Mouse (Mus musculus) forebrain, postnatal 0 days (tissue): ENCODE measurements around the gene Zyg11b. TPM values are rescaled to one million over a fixed set of nuclear protein-coding genes. Genes with fewer than 3 reads are reported as not detected.

ENCODE experiments used
- ATAC-seq: fragments of 200-750 bp; cut with Nextera tagmentation; 2 replicates; pipeline ENCODE4 v1.8.0; 2017; ENCODE audit warnings: mild to moderate bottlenecking, moderate library complexity
- DNase-seq: peaks from one replicate; pipeline ENCODE4 v3.0.0-alpha.2; 2015
- H3K27ac ChIP-seq: fragments of 300-500 bp; sonication (generic); 2 replicates; pipeline ENCODE4 v1.5.1; 2014; ENCODE audit warnings: low read depth, mild to moderate bottlenecking, antibody characterized with exemption, low read length, moderate library complexity, mixed read lengths
- H3K27me3 ChIP-seq: fragments of 300-500 bp; sonication (generic); 2 replicates; pipeline ENCODE4 v1.6.1; 2014; ENCODE audit warnings: mild to moderate bottlenecking, low read length, mixed read lengths; ENCODE audit not compliant: insufficient read depth
- H3K36me3 ChIP-seq: fragments of 300-500 bp; sonication (generic); 2 replicates; pipeline ENCODE4 v1.6.1; 2014; ENCODE audit warnings: mild to moderate bottlenecking, moderate library complexity; ENCODE audit not compliant: insufficient read depth
- H3K4me1 ChIP-seq: fragments of 300-500 bp; sonication (generic); 2 replicates; pipeline ENCODE4 v1.6.1; 2014; ENCODE audit warnings: antibody characterized with exemption; ENCODE audit not compliant: insufficient read depth
- H3K4me2 ChIP-seq: fragments of 300-500 bp; sonication (generic); 2 replicates; pipeline ENCODE4 v1.6.1; 2014; ENCODE audit warnings: low read depth, mild to moderate bottlenecking, moderate library complexity
- H3K4me3 ChIP-seq: fragments of 300-500 bp; sonication (generic); 2 replicates; pipeline ENCODE4 v1.5.1; 2014; ENCODE audit warnings: low read depth, low read length, mixed read lengths
- H3K9ac ChIP-seq: fragments of 300-500 bp; sonication (generic); 2 replicates; pipeline ENCODE4 v1.6.1; 2014; ENCODE audit warnings: mild to moderate bottlenecking
- H3K9me3 ChIP-seq: fragments of 300-500 bp; sonication (generic); 2 replicates; pipeline ENCODE4 v1.6.1; 2016; ENCODE audit warnings: low read length
- CTCF ChIP-seq: sonication (generic); IDR thresholded peaks from 2 replicates; pipeline ENCODE4 v1.5.1; 2016; ENCODE audit warnings: antibody characterized with exemption, control low read depth, low read depth
- WGBS: fragments of 180-500 bp; shearing (Covaris S2); extraction: QIAGEN DNeasy Blood & Tissue Kit; methylation state at CpG from one replicate; pipeline ENCODE4 v1.1.7; 2014; 5-methylcytosine and 5-hydroxymethylcytosine counted together
- polyA plus RNA-seq: library from polyadenylated mRNA; unstranded; fragments of >200 nt; fragmentation: Nextera tagmentation; extraction: Ambion mirVana; gene quantifications from 2 replicates; pipeline ENCODE4 v1.2.1, GENCODE M21; 2015
- total RNA-seq: library from RNA; depleted of rRNA; stranded (reverse); fragments of >200 nt; gene quantifications from 2 replicates; pipeline ENCODE4 v1.2.3, GENCODE M21; 2014; rRNA removed

Gene Zyg11b
- 142 and 151 TPM in 2 replicates for total RNA-seq
- 18.8 and 23.8 TPM in 2 replicates for polyA plus RNA-seq

DNA sequence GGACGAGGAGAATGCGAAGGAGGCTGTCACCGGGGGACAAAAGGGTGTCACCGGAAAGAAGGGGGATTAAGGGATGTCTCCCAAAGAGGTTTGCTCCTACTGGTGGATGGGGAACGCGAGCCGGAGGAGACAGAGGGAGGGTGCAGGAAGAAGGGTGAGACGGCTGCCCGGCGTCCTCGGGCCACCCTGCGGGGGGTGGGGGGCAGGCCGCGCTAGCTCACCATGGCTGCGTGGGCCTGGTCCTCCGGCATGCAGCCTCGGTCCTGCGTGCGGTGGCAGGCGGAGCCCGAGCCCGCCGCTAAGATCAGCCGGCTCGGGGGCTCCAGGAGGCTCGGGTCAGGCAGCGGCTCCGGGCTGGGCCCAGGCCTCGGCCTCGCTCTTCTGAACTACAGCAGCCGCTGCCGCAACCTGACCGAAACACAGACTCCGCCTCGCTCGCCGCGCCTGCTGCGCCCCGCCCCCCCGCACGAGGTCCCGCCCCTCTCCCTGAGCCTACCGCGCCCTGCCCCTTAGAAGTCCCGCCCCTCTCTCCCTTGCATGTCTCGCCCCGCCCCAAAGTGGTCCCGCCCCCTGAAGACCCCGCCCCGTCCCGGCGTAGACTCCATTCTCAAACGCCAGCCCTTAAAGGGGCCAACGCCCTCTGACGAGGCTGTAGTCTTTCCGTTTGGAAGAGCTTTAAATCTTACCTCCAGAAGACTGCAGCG lies at the start of gene Zyg11b:
Gene Zyg11b (minus strand): TSS at position 427 of the 704 bp plus-strand sequence.
- 1% methylated on average over 47 of the region's 58 CpGs for WGBS
- Histone ChIP-seq H3K27me3 (no peaks in the 10 kb centered on the region), H3K9ac (peak within 1 kb of the TSS; percentile 92), H3K4me1 (peaks cover 14% of the 10 kb centered on the region), H3K36me3 (no peaks in the 10 kb centered on the region), H3K27ac (peak within 1 kb of the TSS; percentile 94), H3K4me3 (peak within 1 kb of the TSS; percentile 89), H3K4me2 (peak within 1 kb of the TSS; percentile 64), H3K9me3 (no peaks in the 10 kb centered on the region)
- peak; percentile 25; the same call in 1 of the 2 replicates for TF ChIP-seq CTCF
- DNase-seq = peak; percentile 94
- peak; percentile 96 for ATAC-seq

DNA sequence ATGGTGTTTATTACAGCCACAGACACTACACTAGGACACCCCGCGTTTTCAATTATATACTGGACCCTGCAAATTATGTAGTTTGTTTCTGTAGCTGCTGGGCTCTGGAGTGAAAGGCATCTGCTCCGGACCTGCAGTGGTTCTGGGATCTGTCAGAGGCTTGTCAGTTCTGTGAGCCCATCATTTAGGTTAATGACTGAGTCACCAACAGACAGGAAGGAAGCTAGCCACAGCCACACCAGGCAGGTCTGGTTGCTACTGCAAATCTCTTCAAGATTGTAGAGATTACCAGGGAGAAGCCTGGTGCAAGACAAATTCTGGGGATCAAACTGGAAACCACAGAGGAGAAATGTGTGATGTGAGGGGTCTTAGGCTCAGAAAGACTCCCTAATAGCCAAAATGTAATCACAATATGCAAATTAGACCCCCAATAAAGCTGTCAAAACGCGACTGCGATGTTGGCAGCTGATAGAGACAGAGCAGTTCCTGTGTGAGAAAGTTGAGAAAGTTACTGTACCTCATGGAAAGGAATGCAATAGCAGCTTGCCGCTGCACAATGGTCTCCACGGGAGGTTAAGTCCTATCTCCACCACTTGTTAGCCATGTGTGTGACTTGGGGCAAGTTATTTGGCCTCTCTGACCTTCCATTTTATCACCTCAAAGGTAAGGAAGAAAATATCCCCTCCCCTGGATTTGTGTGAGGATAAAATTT lies 49.1 kb upstream of the Zyg11b start:
- WGBS = 43% methylated on average over 8 of the region's 8 CpGs
- Histone ChIP-seq H3K4me1 (no peaks in the 10 kb centered on the region), H3K27me3 (no peaks in the 10 kb centered on the region), H3K36me3 (no peaks in the 10 kb centered on the region), H3K9me3 (no peaks in the 10 kb centered on the region), H3K9ac (no peak overlapping the region), H3K4me2 (no peak overlapping the region), H3K4me3 (no peak overlapping the region), H3K27ac (no peak overlapping the region)
- ATAC-seq (no peak), DNase-seq (no peak)
- TF ChIP-seq CTCF = no peak

DNA sequence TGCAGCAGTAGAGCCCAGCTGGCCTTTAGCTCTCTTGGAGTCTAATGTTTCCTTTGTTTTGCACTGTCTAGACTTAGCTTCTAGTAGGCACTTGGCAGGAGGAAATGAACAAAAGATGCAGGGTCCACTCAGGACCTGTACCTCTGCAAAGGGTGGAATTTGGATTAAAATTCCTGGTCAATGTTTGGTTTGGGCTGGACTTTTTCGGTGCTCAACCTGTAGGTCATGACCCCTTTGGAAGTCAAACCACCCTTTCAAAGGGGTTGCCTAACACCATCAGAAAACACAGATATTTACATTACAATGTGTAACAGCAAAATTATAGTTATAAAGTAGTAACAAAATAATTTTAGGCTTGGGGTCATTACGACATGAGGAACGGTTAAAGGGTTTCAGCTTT lies 48.2 kb upstream of the Zyg11b start:
- H3K27ac ChIP-seq = no peak overlapping the region
- 90% methylated on average over 3 of the region's 3 CpGs for WGBS
- H3K4me1 ChIP-seq = no peaks in the 10 kb centered on the region
- ATAC-seq (no peak), DNase-seq (no peak)
- no peaks in the 10 kb centered on the region for H3K27me3 ChIP-seq
- H3K4me2 ChIP-seq = no peak overlapping the region
- H3K36me3 ChIP-seq = no peaks in the 10 kb centered on the region
- H3K9me3 ChIP-seq = no peaks in the 10 kb centered on the region
- no peak overlapping the region for H3K4me3 ChIP-seq
- TF ChIP-seq CTCF = no peak
- H3K9ac ChIP-seq = no peak overlapping the region

DNA sequence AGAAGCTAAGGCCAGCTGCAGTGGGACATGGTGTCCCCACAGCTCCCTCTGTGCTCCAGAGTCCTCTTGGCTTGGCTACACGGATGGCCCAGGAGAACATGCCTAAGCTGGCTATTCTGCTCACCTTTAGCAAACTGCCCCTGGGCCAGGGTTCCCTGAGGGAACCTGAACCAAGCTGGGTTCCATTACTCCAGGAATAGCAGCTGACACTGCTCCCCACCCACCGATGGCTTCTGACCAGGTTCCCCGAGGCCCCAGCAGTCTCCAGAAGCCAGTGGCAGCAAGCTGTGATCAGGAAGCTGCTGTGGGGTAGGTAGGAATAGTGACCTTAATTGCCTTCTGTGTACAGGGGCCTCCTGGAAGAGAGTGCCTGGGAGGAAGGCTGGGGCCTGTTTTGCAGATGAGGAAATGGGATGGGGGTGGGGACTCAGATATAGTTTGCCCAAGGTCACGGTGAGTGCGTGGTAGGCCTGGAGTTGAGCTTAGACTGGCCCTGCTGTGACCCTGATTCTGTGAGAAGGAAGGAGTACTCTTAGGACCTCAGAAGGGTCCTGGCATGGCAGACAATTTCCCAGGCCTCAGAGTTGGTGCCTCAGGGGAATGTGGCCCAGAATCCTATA lies 47.5 kb upstream of the Zyg11b start:
- WGBS = 83% methylated on average over 5 of the region's 5 CpGs

DNA sequence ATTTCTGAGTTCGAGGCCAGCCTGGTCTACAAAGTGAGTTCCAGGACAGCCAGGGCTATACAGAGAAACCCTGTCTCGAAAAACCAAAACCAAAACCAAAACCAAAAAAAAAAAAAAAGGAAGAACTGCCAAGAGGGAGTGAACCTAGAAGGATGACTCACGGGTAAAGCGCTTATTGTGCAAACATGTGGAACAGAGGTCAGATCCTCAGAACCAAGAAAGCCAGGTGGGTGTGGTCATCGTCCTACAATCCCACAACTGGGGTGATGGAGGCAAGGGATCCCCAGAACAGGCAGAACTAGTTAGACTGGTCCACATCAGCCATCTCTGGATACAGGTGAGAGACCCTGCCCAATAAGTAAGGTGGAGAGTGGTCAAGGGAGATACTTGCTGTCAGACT lies 46.2 kb upstream of the Zyg11b start:
- Histone ChIP-seq H3K4me2 (no peak overlapping the region), H3K27ac (no peak overlapping the region), H3K9ac (no peak overlapping the region), H3K4me3 (no peak overlapping the region), H3K27me3 (no peaks in the 10 kb centered on the region), H3K36me3 (no peaks in the 10 kb centered on the region), H3K9me3 (no peaks in the 10 kb centered on the region), H3K4me1 (no peaks in the 10 kb centered on the region)
- TF ChIP-seq CTCF = no peak
- ATAC-seq (no peak), DNase-seq (no peak)
- 92% methylated on average over 5 of the region's 5 CpGs for WGBS

More for the DNA sequence above, 47.5 kb upstream of the Zyg11b start:
- H3K4me1 ChIP-seq = no peaks in the 10 kb centered on the region
- DNase-seq (no peak), ATAC-seq (no peak)
- no peak overlapping the region for H3K4me2 ChIP-seq
- H3K36me3 ChIP-seq = no peaks in the 10 kb centered on the region
- no peak for TF ChIP-seq CTCF
- no peak overlapping the region for H3K27ac ChIP-seq
- no peak overlapping the region for H3K4me3 ChIP-seq
- H3K9ac ChIP-seq = no peak overlapping the region
- no peaks in the 10 kb centered on the region for H3K27me3 ChIP-seq
- H3K9me3 ChIP-seq = no peaks in the 10 kb centered on the region

DNA sequence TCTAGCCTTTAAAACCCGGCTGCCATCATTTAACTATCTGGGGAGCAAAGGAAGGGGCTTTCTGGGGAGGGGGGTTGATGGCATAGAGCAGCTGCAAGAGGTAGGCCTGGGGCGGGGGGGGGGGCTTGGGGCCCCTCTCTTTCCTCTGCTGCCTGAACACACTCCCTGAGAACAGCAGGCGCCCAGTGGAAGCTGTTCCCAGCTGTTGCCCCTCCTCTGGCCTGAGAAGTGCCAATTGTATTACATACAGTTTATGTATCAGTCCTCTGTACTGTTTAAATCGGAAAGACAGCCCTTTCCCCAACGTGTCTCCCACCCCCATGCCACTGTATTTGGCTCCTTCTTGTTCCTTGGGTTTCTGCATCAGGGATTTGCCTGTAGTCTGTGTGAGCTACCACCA lies 44.9 kb upstream of the Zyg11b start:
- no peak overlapping the region for H3K27ac ChIP-seq
- no peak for ATAC-seq
- 29% methylated on average over 5 of the region's 5 CpGs for WGBS

DNA sequence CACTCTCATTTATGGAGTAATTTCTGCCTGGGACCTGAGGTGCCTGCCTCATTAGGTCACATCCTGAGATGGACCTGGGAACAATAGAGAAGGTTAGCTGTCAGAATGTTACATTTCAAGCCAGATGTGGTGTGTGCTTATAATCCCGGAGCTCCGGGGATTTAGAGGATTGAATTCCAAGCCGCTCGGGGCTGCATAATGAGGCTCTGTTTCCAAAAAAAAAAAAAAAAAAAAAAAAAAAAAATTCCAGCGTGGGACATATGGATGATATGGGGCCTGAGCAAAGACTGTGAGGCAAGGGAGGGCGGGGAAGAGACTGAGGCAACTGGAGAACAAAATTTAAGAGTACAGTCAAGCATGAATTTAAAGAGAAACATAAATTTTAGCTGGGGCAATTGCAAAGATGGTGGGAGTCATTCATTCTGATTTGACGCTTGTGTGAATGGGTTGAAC lies 43.8 kb upstream of the Zyg11b start:
- TF ChIP-seq CTCF = no peak
- Histone ChIP-seq H3K4me3 (no peak overlapping the region), H3K27me3 (no peaks in the 10 kb centered on the region), H3K4me1 (no peaks in the 10 kb centered on the region), H3K27ac (no peak overlapping the region), H3K9me3 (no peaks in the 10 kb centered on the region), H3K9ac (no peak overlapping the region), H3K36me3 (no peaks in the 10 kb centered on the region), H3K4me2 (no peak overlapping the region)
- WGBS = 8% methylated on average over 7 of the region's 7 CpGs
- ATAC-seq (peak; percentile 47; the same call in 1 of the 2 replicates), DNase-seq (no peak)

More for the DNA sequence above, 44.9 kb upstream of the Zyg11b start:
- H3K4me1 ChIP-seq = no peaks in the 10 kb centered on the region
- H3K9ac ChIP-seq = no peak overlapping the region
- H3K27me3 ChIP-seq = no peaks in the 10 kb centered on the region
- no peak for TF ChIP-seq CTCF
- H3K4me3 ChIP-seq = no peak overlapping the region
- no peak for DNase-seq
- no peaks in the 10 kb centered on the region for H3K36me3 ChIP-seq
- H3K9me3 ChIP-seq = no peaks in the 10 kb centered on the region
- no peak overlapping the region for H3K4me2 ChIP-seq
